Mouse (Mus musculus): ENCODE measurements around the gene Gm20388.

The Gm20388 gene

DNA sequence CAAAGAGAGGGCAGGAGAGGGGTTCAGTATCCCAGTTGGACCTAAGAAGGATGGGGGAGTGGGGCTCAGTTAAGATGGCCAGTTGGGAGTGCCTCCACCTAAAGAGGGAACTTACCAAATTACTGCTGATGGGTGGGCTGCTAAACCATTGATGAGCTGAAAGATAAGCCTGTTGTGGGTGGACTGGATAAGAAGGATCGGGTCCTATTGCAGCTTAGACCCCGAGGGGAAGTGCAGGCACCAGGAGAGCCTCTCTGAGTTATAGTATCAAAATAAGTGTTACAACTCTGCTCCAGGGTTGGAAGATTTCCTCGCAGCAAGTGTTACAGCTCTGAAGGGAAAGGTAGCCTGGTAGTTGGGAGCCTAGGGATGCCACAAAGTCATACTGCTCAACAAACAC, 2933.5 kb downstream of the Gm20388 start:
- DNase-seq (ENCODE audit: low read depth, low spot score), result no peak

DNA sequence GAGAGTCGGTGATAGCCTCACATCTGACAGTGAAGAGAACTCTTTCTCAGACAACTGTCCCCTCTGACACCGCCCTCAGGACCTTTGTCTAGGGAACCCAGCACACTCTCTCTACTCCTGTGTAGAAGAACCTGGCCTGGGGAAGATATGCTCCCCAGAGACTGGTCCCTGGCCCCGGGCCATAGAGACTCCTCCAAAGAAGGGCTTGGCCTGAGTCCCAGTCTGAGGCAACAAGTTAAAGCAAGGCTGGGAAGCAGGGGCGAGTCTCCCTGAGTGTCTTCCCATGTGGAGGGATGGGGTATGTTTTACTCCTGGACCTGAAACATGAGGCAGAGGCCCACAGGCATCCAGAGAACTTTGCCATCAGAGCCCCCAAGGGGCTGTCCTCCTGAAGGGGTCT, 2935.0 kb downstream of the Gm20388 start:
- DNase-seq (ENCODE audit: low read depth, low spot score), result no peak

DNA sequence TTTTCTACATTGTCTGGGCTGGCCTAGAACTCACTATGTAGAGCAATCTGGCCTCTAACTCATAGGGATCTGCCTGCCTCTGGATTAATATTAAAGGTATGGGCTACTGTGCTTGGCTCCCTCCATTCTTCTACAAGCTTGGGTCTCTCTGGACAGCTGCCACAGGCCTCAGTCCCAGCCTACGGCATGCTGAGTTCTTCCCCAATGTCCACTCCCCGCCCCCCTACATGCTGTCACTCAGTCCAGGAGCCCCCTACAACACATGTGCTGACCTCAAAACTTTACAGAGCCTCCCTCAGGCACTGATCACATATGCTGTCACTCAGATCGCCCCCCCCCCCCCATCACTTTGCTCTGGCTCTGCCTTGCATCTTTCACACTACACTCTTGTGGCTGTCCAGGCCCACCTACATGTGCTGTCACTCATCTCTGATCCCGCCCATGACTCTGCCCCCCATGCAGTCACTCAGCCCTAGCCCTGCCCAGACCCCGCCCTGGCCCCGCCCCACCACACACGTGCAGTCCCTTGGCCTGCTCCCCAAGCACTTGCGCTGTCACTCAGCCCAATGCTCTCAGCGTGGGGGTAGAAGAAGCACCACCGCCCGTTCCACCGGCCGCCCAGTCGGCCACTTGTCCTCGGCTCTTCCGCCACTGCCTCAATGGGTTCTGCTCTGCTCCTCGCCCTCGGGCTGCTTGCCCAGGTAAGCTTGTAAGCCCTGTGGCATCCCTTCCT, 2937.4 kb downstream of the Gm20388 start, which contains the start of gene Cdh15:
Gene Cdh15 (plus strand): TSS at position 138 of the 733 bp plus-strand sequence.
- no peak for DNase-seq (ENCODE audit: low read depth, low spot score)

DNA sequence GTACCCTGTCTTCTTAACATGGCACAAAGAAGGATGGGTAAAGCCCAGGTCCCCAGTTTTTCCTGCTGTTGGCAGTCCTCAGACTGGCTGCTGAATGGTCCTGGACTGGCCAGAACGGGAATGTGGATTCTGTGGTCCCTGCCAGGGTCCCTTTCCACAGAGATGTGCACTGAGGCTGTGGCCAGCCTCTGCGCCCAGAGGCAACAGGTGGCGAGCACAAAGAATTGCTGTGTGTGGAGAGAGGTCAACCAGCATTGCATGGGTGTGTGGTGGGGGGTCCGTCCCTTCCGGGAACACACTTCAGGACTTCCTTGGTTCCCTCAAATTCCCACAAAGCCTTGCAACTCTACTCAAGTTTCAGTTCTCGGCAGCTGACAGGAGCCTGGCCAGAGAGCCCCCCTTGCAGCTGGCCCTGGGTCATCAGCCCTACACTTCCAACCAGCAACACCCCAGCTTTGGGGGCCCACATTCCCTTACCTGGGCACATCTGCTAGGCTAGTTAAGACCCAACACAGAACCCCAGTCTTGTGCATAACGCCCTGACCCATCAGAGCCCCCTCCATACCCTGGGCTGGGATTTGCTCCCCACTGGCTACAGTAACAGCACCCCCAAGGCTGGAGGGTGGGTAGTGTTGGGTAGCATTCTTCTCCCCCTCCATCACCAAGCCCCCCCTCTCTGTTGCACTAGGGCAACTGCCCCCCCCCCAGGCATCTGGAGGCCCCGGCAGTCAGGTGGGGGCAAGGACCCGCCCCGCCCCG, 2938.7 kb downstream of the Gm20388 start:
- no peak for DNase-seq (ENCODE audit: low read depth, low spot score)

DNA sequence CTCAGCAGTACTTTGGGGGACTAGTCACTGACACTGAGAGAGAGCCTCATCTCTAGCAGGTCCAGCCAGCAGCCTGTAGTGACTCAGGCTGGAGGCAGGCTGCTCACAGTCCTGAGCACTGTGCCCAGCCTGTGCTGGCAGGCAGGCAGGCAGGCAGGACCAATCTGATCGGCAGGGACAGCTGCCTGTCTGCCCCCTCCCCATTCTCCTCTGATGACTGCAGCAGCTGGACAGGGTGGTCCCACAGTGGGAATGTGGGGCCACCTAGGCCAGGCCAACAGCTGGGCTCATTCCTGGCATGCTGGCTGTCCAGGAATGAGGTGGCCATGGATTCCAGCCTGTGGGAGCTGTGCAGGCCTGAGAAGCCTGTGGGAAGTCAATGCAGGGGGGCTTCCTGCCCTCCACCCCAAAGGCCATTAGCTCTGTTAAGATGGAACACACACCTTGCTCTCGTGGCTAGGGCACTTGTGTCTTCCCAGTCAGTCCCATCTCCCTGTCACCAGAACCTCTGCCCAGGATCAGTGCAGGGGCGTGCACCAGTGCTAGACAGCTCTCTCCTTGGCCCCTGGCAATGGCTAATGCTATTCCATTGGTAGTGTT, 2940.1 kb downstream of the Gm20388 start:
- DNase-seq (ENCODE audit: low read depth, low spot score), result no peak

DNA sequence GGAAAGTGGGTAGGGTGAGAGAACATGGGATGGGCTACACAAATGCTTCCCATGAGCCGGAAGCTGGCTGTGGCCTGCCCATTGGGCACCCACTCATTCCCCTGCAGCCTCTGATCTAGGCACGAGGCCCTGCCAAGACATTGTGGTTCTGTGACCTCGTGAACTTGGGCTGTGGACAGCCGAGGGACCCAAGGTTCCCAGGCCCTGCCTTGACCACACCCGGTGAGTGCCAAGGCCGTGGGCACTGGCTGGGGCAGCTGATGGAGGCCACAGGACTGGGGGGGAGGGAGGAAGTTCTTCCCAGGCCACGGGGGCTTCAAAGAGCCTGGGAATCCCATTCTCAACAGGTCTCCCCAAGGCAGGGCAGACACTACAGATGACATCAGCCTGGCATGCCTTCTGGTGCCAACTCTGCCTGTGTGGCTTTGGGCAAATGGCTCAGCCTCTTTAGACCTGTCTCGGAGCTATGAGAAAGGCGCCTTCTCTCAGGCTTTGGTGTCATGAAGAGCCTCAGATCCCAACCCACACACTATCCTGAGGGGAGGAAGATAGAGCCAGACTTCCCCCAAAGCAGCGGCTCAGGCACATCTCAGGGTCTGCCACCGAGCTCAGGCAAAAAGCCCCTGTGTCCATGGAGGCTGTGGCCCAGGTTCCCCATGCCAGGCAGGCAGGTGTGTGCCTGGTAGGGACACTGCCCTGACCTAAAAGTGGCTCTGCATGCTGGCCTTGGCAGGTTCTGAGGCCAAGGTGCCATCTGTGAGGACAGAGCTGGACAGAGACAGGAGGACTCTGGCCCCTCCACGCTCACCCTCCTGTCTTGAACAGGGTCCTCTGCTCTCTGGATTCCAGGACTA, 2941.3 kb downstream of the Gm20388 start:
- no peak for DNase-seq (ENCODE audit: low read depth, low spot score)

DNA sequence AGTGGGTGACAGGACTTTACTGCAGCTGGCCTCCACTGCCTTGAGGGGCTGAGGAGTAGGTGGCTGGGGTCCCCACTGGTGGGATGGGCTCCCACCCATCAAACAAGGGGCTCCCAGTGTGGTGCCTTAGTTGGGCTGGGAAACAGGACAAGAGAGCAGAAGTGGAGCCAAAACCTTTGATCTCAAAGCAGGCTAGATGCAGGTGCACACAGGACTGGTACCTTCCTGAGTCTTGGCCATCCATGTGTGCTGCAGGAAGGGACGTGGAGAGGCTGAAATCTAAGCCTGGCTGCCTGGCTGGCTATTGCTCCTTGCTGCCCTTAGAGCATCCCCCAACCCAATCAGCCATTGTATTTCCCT, 2941.9 kb downstream of the Gm20388 start:
- no peak for DNase-seq (ENCODE audit: low read depth, low spot score)

DNA sequence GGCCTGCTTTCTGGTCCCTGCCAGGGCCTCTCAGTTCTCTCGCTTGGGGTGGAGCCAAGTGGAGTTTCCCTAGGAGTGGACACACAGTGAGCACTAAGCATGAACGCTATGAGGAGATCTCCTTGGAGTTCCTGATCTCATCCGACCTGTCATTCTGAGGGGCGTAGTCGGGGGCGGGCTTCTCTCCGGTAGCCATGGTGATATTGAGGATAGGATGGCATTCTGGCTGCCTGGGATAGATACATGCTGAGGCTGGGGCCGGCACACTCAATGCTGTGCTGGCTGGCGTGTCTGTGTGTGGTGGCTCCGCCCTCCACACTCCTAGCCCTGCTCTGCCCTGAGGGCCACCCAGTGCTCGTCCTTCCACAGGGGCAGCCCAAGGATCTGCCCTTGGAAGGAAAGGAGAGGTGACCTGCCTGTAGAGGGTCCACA, 2942.7 kb downstream of the Gm20388 start:
- DNase-seq (ENCODE audit: low read depth, low spot score), result no peak

DNA sequence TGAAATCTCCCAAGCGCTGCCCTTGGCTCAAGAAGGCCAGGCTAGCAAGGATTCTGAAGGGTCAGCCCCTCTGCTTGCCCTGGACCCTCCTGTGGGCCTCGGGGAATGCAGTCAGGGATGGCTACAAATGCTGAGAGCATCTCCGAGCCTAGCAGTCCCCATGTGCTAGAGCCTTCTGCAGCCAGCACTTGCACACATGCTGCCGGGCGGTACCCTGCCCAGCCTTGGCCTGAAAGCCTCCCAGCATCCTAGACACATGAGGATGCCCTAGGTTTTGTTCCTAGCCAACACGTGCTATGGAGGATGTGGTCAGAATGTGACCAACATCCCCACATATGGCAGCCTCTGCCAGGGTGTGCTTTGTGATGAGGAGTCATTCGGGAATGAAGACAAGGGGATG, 2943.7 kb downstream of the Gm20388 start:
- DNase-seq (ENCODE audit: low read depth, low spot score), result no peak

DNA sequence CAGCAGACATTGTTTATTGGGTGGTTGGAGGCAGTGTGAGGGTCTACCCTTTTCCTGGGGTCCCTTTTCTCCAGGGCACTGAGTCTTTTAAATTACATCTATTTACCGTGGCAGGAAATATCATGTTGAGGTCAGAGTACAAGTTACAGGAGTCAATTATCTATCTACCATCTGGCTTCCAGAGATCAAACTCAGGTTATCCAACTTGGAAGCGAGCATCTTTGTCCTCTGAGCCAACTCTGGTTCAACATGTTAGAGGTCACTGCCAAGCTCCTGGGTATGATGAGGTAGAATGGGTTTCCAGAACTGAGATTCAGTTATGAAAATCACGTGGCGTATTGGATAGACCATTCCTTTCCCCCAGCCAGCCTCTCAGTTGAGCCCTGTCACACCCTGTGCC, 2944.5 kb downstream of the Gm20388 start:
- no peak for DNase-seq (ENCODE audit: low read depth, low spot score)

DNA sequence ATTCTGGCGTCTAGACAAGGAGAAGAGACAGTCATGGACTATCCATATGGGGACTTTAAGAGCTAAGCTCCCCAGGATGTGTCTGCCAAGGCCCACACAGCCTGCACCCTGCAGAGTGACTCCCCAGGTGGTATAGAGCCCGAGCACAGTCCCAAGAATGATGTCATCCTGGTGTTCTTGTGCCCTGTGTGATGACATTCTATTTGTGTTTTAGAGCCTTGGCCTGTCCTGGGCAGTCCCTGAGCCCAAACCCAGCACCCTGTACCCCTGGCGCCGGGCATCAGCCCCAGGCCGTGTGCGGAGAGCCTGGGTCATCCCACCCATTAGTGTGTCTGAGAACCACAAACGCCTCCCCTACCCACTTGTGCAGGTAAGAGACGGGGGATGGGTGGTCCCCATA, 2945.6 kb downstream of the Gm20388 start:
- DNase-seq (ENCODE audit: low read depth, low spot score), result no peak

DNA sequence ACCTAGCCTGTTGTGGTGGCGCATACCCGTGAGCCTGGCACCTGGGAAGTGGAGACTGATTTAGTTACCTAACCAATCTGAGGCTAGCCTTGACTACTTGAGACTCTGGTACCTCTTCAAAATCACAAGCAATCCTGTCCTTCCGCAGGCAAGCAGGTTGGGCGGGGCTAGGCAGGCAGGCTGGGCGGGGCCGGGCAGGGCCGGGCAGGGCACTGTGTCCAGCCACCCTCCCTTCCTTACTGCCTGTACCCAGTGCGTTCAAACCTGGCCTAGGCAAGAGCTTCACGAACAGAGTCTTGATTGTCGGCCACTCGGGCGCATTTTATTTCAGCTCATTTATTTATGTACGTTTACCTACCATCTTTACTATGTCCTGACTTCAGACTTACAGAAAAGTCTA, 2949.2 kb downstream of the Gm20388 start:
- no peak for DNase-seq (ENCODE audit: low read depth, low spot score)

DNA sequence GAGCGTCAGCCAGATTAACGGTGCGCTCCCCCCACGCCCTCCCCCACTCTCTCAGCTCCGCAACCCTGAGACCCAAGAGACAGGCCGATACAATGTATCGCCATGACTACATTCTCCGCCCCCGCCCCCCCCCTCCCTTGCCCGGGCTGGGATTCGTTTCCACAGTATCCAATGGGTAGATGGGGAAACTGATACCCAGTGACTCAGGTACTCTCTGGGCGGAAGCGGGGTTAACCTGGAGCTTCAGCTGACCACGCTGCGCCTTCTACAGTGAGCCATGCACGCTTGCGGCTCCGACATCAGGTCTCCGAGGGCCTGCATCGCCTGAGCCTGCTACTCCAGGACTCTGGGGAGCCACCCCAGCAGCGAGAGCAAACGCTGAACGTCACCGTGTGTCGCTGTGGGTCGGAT, 2954.1 kb downstream of the Gm20388 start:
- no peak for DNase-seq (ENCODE audit: low read depth, low spot score)

DNA sequence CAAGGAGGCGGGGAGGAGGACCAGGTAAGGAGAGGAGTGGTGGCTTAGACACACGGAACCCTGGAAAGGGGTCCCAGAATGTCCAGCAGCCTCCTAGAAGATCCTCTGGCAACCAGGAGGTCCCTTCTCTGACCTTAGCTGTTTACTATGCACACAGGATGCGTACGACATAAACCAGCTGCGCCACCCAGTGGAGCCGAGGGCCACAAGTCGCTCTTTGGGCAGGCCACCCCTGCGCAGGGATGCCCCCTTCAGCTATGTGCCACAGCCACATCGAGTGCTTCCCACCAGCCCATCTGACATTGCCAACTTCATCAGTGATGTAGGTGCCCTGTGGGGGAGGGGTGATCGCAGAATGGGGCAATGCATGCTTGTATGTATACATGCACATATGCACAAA, 2954.8 kb downstream of the Gm20388 start:
- no peak for DNase-seq (ENCODE audit: low read depth, low spot score)

DNA sequence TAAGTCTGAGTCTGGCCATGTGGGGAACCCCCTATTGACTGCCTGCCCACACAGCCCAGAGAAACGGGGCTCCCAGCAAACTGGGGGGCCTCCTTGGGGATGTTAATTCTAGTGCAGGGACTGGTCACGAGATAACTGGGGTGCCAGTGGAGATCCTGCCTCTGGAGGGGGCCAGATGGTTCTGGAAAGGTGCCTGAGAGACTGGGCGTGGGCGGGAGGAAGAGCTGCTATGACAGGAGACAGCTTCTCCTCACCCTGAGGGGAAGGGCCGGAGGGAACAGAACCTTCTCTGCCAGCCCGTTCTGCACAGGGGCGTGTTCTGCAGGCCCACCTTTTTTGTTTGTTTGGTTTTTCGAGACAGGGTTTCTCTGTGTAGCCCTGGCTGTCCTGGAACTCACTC, 2955.6 kb downstream of the Gm20388 start:
- DNase-seq (ENCODE audit: low read depth, low spot score), result no peak

DNA sequence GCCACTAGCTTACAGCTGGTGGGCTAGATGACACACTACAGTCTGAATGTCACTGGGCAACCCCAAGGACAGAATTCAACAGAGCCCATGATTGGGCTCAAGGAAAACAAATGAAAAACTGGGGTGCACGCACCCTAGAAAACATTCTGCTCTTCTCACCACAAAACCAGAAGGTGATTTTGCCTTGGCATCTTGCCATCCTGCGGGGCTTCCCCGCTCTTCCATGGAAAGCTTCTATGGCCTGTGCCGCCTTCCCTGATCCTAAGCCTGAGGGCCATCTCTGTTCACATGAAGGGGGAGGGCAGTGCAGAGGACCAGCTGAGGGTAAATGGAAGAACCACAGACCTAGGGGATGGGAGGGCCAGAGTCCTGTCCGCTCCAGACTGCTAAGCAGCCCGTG, 2957.3 kb downstream of the Gm20388 start:
- no peak for DNase-seq (ENCODE audit: low read depth, low spot score)

DNA sequence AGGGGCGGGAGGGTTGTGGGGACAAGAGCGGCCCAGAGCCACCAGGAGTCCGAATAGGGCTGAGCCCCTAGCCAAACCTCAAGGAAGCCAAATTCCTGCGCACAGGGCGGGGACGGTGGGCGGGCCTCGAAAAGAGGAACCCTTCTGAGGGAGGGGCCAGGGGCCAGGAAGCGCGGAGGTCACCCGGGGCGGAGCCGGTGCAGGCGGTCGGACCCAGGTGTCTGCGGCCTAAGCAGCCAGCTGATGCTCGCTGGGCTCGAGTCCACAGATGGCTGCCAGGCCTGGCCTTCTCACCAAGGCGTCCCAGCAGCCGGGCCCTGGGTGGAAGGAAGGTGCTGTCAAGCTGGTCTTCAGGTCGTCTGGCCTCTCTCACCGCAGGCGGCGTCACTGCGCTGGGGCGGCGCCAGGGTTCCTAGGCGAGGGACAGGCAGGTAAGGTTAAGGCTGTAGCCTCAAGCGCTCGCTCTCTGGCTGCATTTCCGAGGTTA, 2959.8 kb downstream of the Gm20388 start:
- DNase-seq (ENCODE audit: low read depth, low spot score), result no peak

DNA sequence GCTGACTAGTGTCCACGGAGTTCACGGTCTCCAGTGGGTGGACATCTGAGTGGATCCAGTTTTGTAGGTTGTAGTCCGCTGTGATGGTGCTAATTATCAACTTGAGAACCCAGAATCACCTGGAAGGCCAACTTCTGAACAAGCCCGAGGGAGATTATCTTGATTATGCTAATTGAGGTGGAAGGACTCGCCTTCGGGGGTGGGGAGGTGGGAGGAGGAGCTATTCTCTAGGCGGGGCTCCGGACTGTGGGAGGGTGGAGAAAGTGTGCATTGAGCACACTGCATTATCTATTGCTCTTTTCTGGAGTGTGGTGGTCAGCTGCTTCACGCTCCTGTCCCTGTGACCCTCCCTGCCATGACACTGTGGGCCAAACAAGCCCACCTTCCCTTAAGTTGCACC, 2961.0 kb downstream of the Gm20388 start:
- no peak for DNase-seq (ENCODE audit: low read depth, low spot score)

DNA sequence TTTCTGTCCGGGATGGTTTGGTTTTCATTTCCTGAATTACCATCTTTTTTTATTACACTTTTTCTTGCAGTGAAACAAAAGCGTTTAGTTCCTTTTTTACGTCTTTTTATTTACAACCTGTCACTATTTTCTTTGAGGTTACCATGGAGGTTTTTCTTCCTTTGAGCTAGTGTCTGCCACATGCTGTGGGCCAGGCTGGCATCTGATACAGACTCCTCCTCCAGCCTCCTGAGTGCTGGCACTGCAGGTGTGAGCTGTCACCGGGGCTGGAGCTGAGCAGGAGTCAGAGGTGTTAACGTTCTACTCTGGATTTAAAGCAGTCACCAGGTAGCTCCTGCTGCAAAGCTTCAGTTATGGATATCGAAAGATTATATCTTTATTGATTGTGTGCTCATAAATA, 2962.5 kb downstream of the Gm20388 start:
- DNase-seq (ENCODE audit: low read depth, low spot score), result no peak

DNA sequence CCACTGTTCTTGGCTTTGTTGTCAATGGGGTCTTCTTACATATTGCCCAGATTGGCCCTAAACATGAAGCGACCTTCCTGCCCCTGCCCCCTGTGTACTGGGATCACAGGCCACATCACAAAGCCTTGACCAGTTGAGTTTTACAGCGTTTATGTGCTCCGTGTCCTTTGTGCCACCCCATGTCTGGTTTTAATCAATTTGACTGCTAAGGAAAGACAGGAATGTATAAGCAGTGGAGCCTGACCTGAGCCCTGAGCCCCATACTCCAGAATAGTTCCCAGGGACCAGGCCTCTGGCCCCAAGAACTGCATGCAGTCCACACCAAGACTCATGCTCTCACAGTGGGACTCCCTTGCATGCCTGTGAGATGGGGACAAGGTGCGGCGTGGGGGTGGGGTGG, 2964.5 kb downstream of the Gm20388 start:
- DNase-seq (ENCODE audit: low read depth, low spot score), result no peak

DNA sequence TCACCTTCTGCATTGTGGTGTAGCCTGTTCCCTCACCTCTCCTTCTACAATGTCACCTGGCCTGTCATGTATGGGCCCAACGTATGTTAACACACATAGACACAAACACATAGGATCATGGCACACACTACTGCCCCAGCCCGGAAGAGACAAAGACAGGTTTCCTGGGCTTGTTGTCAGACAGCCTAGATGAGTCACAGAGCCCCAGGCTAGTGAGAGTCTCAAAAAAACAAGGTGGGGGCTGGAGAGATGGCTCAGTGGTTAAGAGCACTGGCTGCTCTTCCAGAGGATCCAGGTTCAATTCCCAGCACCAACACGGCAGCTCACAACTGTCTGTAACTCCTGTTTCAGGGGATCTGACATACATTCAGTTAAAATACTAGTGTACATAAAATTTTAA, 2967.6 kb downstream of the Gm20388 start:
- no peak for DNase-seq (ENCODE audit: low read depth, low spot score)

DNA sequence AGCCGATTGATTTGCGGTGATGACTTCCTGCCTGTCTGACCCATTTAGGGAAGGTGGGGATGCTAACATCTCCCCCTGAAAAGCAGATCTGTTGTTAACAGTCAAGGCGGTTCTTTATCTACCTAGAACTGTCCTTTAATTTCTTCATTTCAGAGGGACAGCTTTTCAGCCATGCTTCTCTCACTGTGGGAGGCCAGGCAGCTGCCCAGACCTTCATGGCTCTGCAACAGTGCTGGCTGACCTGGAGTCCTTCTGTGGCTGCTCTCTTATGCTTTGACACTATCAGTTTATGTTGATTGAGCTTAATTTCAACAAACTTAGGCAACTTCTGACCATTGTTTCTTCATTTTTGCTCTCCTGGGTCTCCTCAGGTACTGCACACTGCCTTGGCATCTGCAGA, 2969.7 kb downstream of the Gm20388 start:
- DNase-seq (ENCODE audit: low read depth, low spot score), result no peak

Data from c-Kit-negative CD71-positive TER-119-positive erythroid progenitor cells, embryonic 14.5 days (primary cell).